Mouse (Mus musculus): Measurements from ENCODE around the gene Ifna13.

DNA sequence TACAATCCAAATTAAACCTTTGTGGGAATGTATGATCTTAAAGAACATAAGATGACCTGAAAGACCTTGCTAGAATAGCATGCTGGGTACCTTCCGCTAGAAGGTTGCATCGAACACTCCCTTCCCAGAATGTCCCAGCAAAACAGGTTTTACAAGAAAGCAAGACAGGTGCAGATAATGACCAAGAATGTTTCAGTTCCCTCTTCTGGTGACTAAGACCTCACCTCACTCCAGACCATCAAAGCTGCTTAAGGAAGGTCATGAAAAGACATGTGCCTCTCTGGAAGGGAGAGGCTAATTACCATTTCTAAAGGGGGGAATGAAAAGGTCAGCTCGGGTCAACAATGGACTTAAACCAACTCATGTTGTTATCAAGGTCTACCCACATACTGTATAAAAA is 9.4 kb upstream of the Ifna13 start:
- no peak for TF ChIP-seq CTCF (IDR thresholded peaks at IDR 0.05; ENCODE audit: extremely low read depth, insufficient read depth, insufficient read length, insufficient replicate concordance)
- no peak for TF ChIP-seq POLR2A (IDR thresholded peaks at IDR 0.05; ENCODE audit: low read depth, low read length)
